Mouse (Mus musculus) liver, embryonic 14.5 days (tissue): Measurements from ENCODE around the gene Zfp423. TPM values are rescaled to one million over a fixed set of nuclear protein-coding genes. Genes with fewer than 3 reads are reported as not detected.

ENCODE experiments used
- ATAC-seq: fragments of 200-750 bp; cut with Nextera tagmentation; 2 replicates; pipeline ENCODE4 v1.8.0; 2017; ENCODE audit warnings: moderate number of reproducible peaks, mild to moderate bottlenecking, moderate library complexity; ENCODE audit not compliant: insufficient read depth
- DNase-seq, 3 experiments: peaks; one replicate each; pipeline ENCODE4 v3.0.0-alpha.2; 2012 to 2013; ENCODE audit warnings: low read depth in 3 of 3, low spot score in 3 of 3
- H3K27ac ChIP-seq: fragments of 300-500 bp; sonication (generic); 2 replicates; pipeline ENCODE4 v1.5.1; 2014; ENCODE audit warnings: moderate library complexity, mild to moderate bottlenecking, control low read depth, inconsistent platforms
- H3K27me3 ChIP-seq: fragments of 300-500 bp; sonication (generic); 2 replicates; pipeline ENCODE4 v1.6.1; 2014; ENCODE audit warnings: mild to moderate bottlenecking, low read length, moderate library complexity; ENCODE audit not compliant: control insufficient read depth, insufficient read depth
- H3K36me3 ChIP-seq: fragments of 300-500 bp; sonication (generic); replicated peaks from 2 replicates; pipeline ENCODE4 v1.6.1; 2014; ENCODE audit warnings: low read depth; ENCODE audit not compliant: control insufficient read depth, insufficient read depth
- H3K4me1 ChIP-seq, 2 experiments: fragments of 200-500 bp in 1 of 2; fragments of 300-500 bp in 1 of 2; sonication (generic) in 1 of 2; replicated peaks; 2 replicates each; pipeline ENCODE4 v1.6.1; 2012 to 2014; ENCODE audit warnings: antibody characterized with exemption in 1 of 2, inconsistent platforms in 1 of 2, low read length in 1 of 2; ENCODE audit not compliant: control insufficient read depth in 2 of 2, insufficient read depth in 2 of 2
- H3K4me2 ChIP-seq: fragments of 300-500 bp; sonication (generic); 2 replicates; pipeline ENCODE4 v1.6.1; 2014; ENCODE audit warnings: low read depth, mild to moderate bottlenecking, control low read depth, moderate library complexity
- H3K4me3 ChIP-seq, 2 experiments: fragments of 200-500 bp in 1 of 2; fragments of 300-500 bp in 1 of 2; sonication (generic) in 1 of 2; 2 replicates each; pipeline ENCODE4 v1.5.1; 2012 to 2014; ENCODE audit warnings: low read depth in 2 of 2, low read length in 2 of 2, mild to moderate bottlenecking in 2 of 2, control low read depth in 1 of 2, inconsistent platforms in 1 of 2, moderate library complexity in 1 of 2; ENCODE audit not compliant: insufficient read depth in 1 of 2
- H3K9ac ChIP-seq: fragments of 300-500 bp; sonication (generic); replicated peaks from 2 replicates; pipeline ENCODE4 v1.6.1; 2014; ENCODE audit warnings: mild to moderate bottlenecking, control low read depth, moderate library complexity
- H3K9me3 ChIP-seq: fragments of 300-500 bp; sonication (generic); 2 replicates; pipeline ENCODE4 v1.6.1; 2016; ENCODE audit warnings: low read length, mixed read lengths; ENCODE audit not compliant: control insufficient read depth
- CTCF ChIP-seq: IDR thresholded peaks from 2 replicates; pipeline ENCODE4 v1.5.1; 2016; ENCODE audit warnings: antibody characterized with exemption, low read depth, control low read depth
- EP300 ChIP-seq: IDR thresholded peaks from 2 replicates; pipeline ENCODE4 v1.6.1; 2016; ENCODE audit warnings: antibody characterized with exemption, low read depth
- WGBS: fragments of 180-500 bp; shearing (Covaris S2); extraction: QIAGEN DNeasy Blood & Tissue Kit; methylation state at CpG from one replicate; pipeline ENCODE4 v1.1.7; 2014; ENCODE audit not compliant: insufficient replicate concordance; 5-methylcytosine and 5-hydroxymethylcytosine counted together
- polyA plus RNA-seq, 2 experiments: library from polyadenylated mRNA; depleted of rRNA in 1 of 2; stranded (reverse) in 1 of 2; unstranded in 1 of 2; fragments of >200 nt; fragmentation: Nextera tagmentation in 1 of 2; extraction: Ambion mirVana in 1 of 2; gene quantifications; 2 replicates each; pipeline versions ENCODE4 v1.2.1 to v1.2.3; 2012 to 2014

The Zfp423 gene
- polyA plus RNA-seq, 2 experiments = 0.52 to 0.60 TPM

GRCm38 (mm10) chr8:87939308-87939936 is 20.0 kb downstream of the Zfp423 start:
- H3K4me2 ChIP-seq = no peak overlapping the region
- no peak overlapping the region for H3K27ac ChIP-seq
- peaks cover 3% of the 10 kb centered on the region; the same call in 1 of the 2 replicates for H3K27me3 ChIP-seq
- H3K36me3 ChIP-seq = no peaks in the 10 kb centered on the region
- ATAC-seq = no peak
- no peak overlapping the region for H3K4me3 ChIP-seq
- TF ChIP-seq CTCF = no peak
- TF ChIP-seq EP300 = no peak
- H3K9me3 ChIP-seq = no peaks in the 10 kb centered on the region
- H3K9ac ChIP-seq = no peak overlapping the region
- no peak for DNase-seq
- 17% methylated on average over 8 of the region's 8 CpGs for WGBS
- H3K4me1 ChIP-seq = no peaks in the 10 kb centered on the region

GRCm38 (mm10) chr8:87938351-87939232 is 20.8 kb downstream of the Zfp423 start:
- ATAC-seq (no peak), DNase-seq (no peak)
- no peaks in the 10 kb centered on the region for H3K9me3 ChIP-seq
- H3K36me3 ChIP-seq = no peaks in the 10 kb centered on the region
- TF ChIP-seq EP300 (no peak), CTCF (no peak)
- H3K27ac ChIP-seq = no peak overlapping the region
- H3K27me3 ChIP-seq = peaks cover 3% of the 10 kb centered on the region; the same call in 1 of the 2 replicates
- WGBS = 11% methylated on average over 20 of the region's 20 CpGs
- no peak overlapping the region; the same call in 1 of the 2 replicates for H3K4me2 ChIP-seq
- H3K4me1 ChIP-seq = no peaks in the 10 kb centered on the region
- H3K9ac ChIP-seq = no peak overlapping the region
- H3K4me3 ChIP-seq = no peak overlapping the region

- Histone ChIP-seq H3K27ac (no peak overlapping the region), H3K4me1 (no peaks in the 10 kb centered on the region), H3K36me3 (no peaks in the 10 kb centered on the region), H3K4me3 (no peak overlapping the region), H3K4me2 (no peak overlapping the region), H3K9me3 (no peaks in the 10 kb centered on the region), H3K27me3 (no peaks in the 10 kb centered on the region; the same call in 1 of the 2 replicates), H3K9ac (no peak overlapping the region)
- DNase-seq = no peak
- no peak for ATAC-seq
- no peak for TF ChIP-seq CTCF
- TF ChIP-seq EP300 = no peak
- WGBS = 64% methylated on average over 3 of the region's 3 CpGs
These were observed 22.2 kb downstream of the Zfp423 start for GRCm38 (mm10) chr8:87937211-87937610.

GRCm38 (mm10) chr8:87935088-87935680 is 24.2 kb downstream of the Zfp423 start:
- no peaks in the 10 kb centered on the region for H3K9me3 ChIP-seq
- 53% methylated on average over 6 of the region's 6 CpGs for WGBS

GRCm38 (mm10) chr8:87934175-87934574 is 25.2 kb downstream of the Zfp423 start:
- DNase-seq (no peak), ATAC-seq (no peak)

More at GRCm38 (mm10) chr8:87935088-87935680, 24.2 kb downstream of the Zfp423 start:
- no peak overlapping the region for H3K27ac ChIP-seq
- H3K36me3 ChIP-seq = no peaks in the 10 kb centered on the region
- TF ChIP-seq CTCF (no peak), EP300 (no peak)
- no peak for ATAC-seq
- no peak overlapping the region for H3K9ac ChIP-seq
- H3K27me3 ChIP-seq = no peaks in the 10 kb centered on the region; the same call in 1 of the 2 replicates
- DNase-seq = no peak
- H3K4me2 ChIP-seq = no peak overlapping the region
- no peak overlapping the region for H3K4me3 ChIP-seq
- no peaks in the 10 kb centered on the region for H3K4me1 ChIP-seq

More at GRCm38 (mm10) chr8:87934175-87934574, 25.2 kb downstream of the Zfp423 start:
- Histone ChIP-seq H3K4me1 (no peaks in the 10 kb centered on the region), H3K4me2 (no peak overlapping the region), H3K9ac (no peak overlapping the region), H3K27ac (no peak overlapping the region), H3K27me3 (no peaks in the 10 kb centered on the region; the same call in 1 of the 2 replicates), H3K4me3 (no peak overlapping the region), H3K9me3 (no peaks in the 10 kb centered on the region), H3K36me3 (no peaks in the 10 kb centered on the region)
- WGBS = 56% methylated on average over 13 of the region's 13 CpGs
- TF ChIP-seq EP300 (no peak), CTCF (no peak)
